In genomic region chr9:107586974-107587832, GRCm38 (mm10) we compare ENCODE assay signal across 8 mouse cellular contexts. TPM values are rescaled to one million over a fixed set of nuclear protein-coding genes. Genes with fewer than 3 reads are reported as not detected.
DNase-seq lines count a peak whose midpoint lies in the region; ATAC-seq lines count a peak whose summit lies in the region.

TSS of gene Ifrd2 (plus strand) at chr9:107587642.

- H3K4me3 ChIP-seq in hindbrain, embryonic 12.5 days: peak within 1 kb of the TSS; percentile 60

- DNase-seq in NIH3T3 (ENCODE audit: low read depth): peak; percentile 95
- peak; percentile 95 to 98 for DNase-seq in cerebellum, postnatal 10 days
- DNase-seq in frontal cortex, postnatal 10 days (ENCODE audit: low spot score in 2 of 2): peak; percentile 97 to 98
- peak; percentile 91 to 99 for DNase-seq in layer of hippocampus, postnatal 14 days (ENCODE audit: low spot score in 2 of 2)
- DNase-seq in lung, postnatal 14 days: peak; percentile 95
- peak; percentile 95 for DNase-seq in retina, adult 2 months (ENCODE audit: low read depth, low spot score)
- DNase-seq in thymus, postnatal 36 days: peak; percentile 97 to 99

- H3K4me2 ChIP-seq in hindbrain, embryonic 12.5 days (replicated peaks): peak within 1 kb of the TSS; percentile 86

- no peaks in the 10 kb centered on the region for H3K9me3 ChIP-seq in hindbrain, embryonic 12.5 days (replicated peaks)

- no peak within 1 kb of the TSS for H3K27ac ChIP-seq in hindbrain, embryonic 12.5 days

- 14% methylated on average over 46 of the region's 46 CpGs for WGBS in hindbrain, embryonic 12.5 days

- H3K36me3 ChIP-seq in hindbrain, embryonic 12.5 days: peaks cover 34% of the 10 kb centered on the region

- peak within 1 kb of the TSS; percentile 61 for H3K9ac ChIP-seq in hindbrain, embryonic 12.5 days

- H3K4me1 ChIP-seq in hindbrain, embryonic 12.5 days: peaks cover 13% of the 10 kb centered on the region

- no peaks in the 10 kb centered on the region for H3K27me3 ChIP-seq in hindbrain, embryonic 12.5 days

- peak; percentile 98 for ATAC-seq in hindbrain, embryonic 12.5 days (ENCODE audit: low FRiP score)

RNA-seq across cellular contexts. Expression of gene Ifrd2, which starts in this region (rescaled TPM):
- 19.5 and 21.9 TPM in 2 replicates for polyA plus RNA-seq in hindbrain, embryonic 12.5 days (2016; fragmentation: Nextera tagmentation; extraction: Ambion mirVana)
- total RNA-seq in layer of hippocampus, postnatal 14 days (2021): 10 to 100 TPM; 12.1 to 13.0 TPM
